Mouse (Mus musculus) liver, adult 2 months (tissue): Measurements from ENCODE around the gene Add2. TPM values are rescaled to one million over a fixed set of nuclear protein-coding genes. Genes with fewer than 3 reads are reported as not detected.

Source experiments
- DNase-seq: peaks from one replicate; pipeline ENCODE4 v3.0.0-alpha.2; 2011; ENCODE audit warnings: low read depth, low spot score; ENCODE audit errors: extremely low read depth
- H3K27ac ChIP-seq: fragments of 200-500 bp; replicated peaks from 2 replicates; pipeline ENCODE4 v1.5.1; 2012; ENCODE audit warnings: low read depth, mild to moderate bottlenecking, control low read depth, inconsistent platforms, low read length; ENCODE audit not compliant: insufficient read depth
- H3K27me3 ChIP-seq: fragments of 200-500 bp; 2 replicates; pipeline ENCODE4 v1.6.1; 2012; ENCODE audit warnings: mild to moderate bottlenecking, moderate library complexity, low read length, inconsistent platforms; ENCODE audit not compliant: control insufficient read depth, insufficient read depth
- H3K36me3 ChIP-seq: fragments of 200-500 bp; 2 replicates; pipeline ENCODE4 v1.6.1; 2012; ENCODE audit warnings: low read length, inconsistent platforms; ENCODE audit not compliant: control insufficient read depth, insufficient read depth
- H3K4me1 ChIP-seq: fragments of 200-500 bp; 2 replicates; pipeline ENCODE4 v1.6.1; 2011; ENCODE audit warnings: low read length; ENCODE audit not compliant: control insufficient read depth, insufficient read depth
- H3K4me3 ChIP-seq: fragments of 200-500 bp; 2 replicates; pipeline ENCODE4 v1.5.1; 2011; ENCODE audit warnings: low read depth, mild to moderate bottlenecking, control low read depth, low read length, moderate library complexity; ENCODE audit not compliant: insufficient read depth
- H3K79me2 ChIP-seq: fragments of 200-500 bp; 2 replicates; pipeline ENCODE4 v1.6.1; 2012; ENCODE audit warnings: inconsistent platforms, mild to moderate bottlenecking, low read length, moderate library complexity; ENCODE audit not compliant: control insufficient read depth, insufficient read depth
- H3K9ac ChIP-seq: fragments of 200-500 bp; 2 replicates; pipeline ENCODE4 v1.6.1; 2012; ENCODE audit warnings: low read depth, mild to moderate bottlenecking, control low read depth, inconsistent platforms, low read length
- CTCF ChIP-seq: fragments of 200-500 bp; IDR thresholded peaks from 2 replicates; pipeline ENCODE4 v1.5.1; 2011; ENCODE audit warnings: low read depth, low read length, control low read depth
- POLR2A ChIP-seq: fragments of 200-500 bp; IDR thresholded peaks from 2 replicates; pipeline ENCODE4 v1.6.1; 2011; ENCODE audit warnings: low read length, control low read depth; ENCODE audit not compliant: insufficient read depth; ENCODE audit errors: extremely low read depth
- WGBS: fragments of 180-500 bp; shearing (Covaris S2); methylation state at CpG from one replicate; pipeline ENCODE4 v1.1.7; 2018; 5-methylcytosine and 5-hydroxymethylcytosine counted together
- polyA plus RNA-seq: library from polyadenylated mRNA; depleted of rRNA; stranded (reverse); fragments of >200 nt; gene quantifications from 2 replicates; pipeline ENCODE4 v1.2.3, GENCODE M21; 2012
- total RNA-seq: library from RNA; depleted of rRNA; stranded (reverse); fragments of >200 nt; gene quantifications from 2 replicates; pipeline ENCODE4 v1.2.3, GENCODE M21; 2014

The Add2 gene
- total and polyA plus RNA-seq, 2 experiments = under 0.01 TPM; not detected in 1

GRCm38 (mm10) chr6:86050586-86051268 is 22.2 kb downstream of the Add2 start:
- no peak for DNase-seq
- H3K4me3 ChIP-seq = no peak overlapping the region
- H3K27me3 ChIP-seq = no peaks in the 10 kb centered on the region
- H3K9ac ChIP-seq = no peak overlapping the region
- WGBS = 59% methylated on average over 6 of the region's 6 CpGs
- TF ChIP-seq CTCF = no peak
- no peaks in the 10 kb centered on the region for H3K4me1 ChIP-seq
- H3K27ac ChIP-seq = no peak overlapping the region
- no peaks in the 10 kb centered on the region for H3K36me3 ChIP-seq
- no peaks in the 10 kb centered on the region for H3K79me2 ChIP-seq

- no peak overlapping the region for H3K9ac ChIP-seq
- H3K4me1 ChIP-seq = no peaks in the 10 kb centered on the region
- H3K36me3 ChIP-seq = no peaks in the 10 kb centered on the region
- no peak overlapping the region for H3K4me3 ChIP-seq
- H3K27me3 ChIP-seq = no peaks in the 10 kb centered on the region
- H3K79me2 ChIP-seq = no peaks in the 10 kb centered on the region
- no peak overlapping the region for H3K27ac ChIP-seq
- TF ChIP-seq POLR2A = no peak
- no peak for TF ChIP-seq CTCF
- WGBS = 46% methylated on average over 7 of the region's 7 CpGs
- no peak for DNase-seq
These were observed 23.6 kb downstream of the Add2 start for GRCm38 (mm10) chr6:86052032-86052459.

- WGBS = 69% methylated on average over 4 of the region's 4 CpGs
- Histone ChIP-seq H3K79me2 (no peaks in the 10 kb centered on the region), H3K4me1 (no peaks in the 10 kb centered on the region), H3K27me3 (no peaks in the 10 kb centered on the region), H3K36me3 (no peaks in the 10 kb centered on the region), H3K27ac (no peak overlapping the region), H3K9ac (no peak overlapping the region), H3K4me3 (no peak overlapping the region)
- DNase-seq = no peak
- TF ChIP-seq POLR2A (no peak), CTCF (no peak)
These were observed 24.1 kb downstream of the Add2 start for GRCm38 (mm10) chr6:86052556-86052955.

GRCm38 (mm10) chr6:86053099-86053498 is 24.6 kb downstream of the Add2 start:
- Histone ChIP-seq H3K27me3 (no peaks in the 10 kb centered on the region), H3K4me3 (no peak overlapping the region), H3K4me1 (no peaks in the 10 kb centered on the region), H3K9ac (no peak overlapping the region), H3K36me3 (no peaks in the 10 kb centered on the region), H3K27ac (no peak overlapping the region), H3K79me2 (no peaks in the 10 kb centered on the region)
- no peak for DNase-seq
- 80% methylated on average over 4 of the region's 4 CpGs for WGBS
- no peak for TF ChIP-seq CTCF
- no peak for TF ChIP-seq POLR2A

GRCm38 (mm10) chr6:86053594-86053993 is 25.1 kb downstream of the Add2 start:
- 63% methylated on average over 5 of the region's 5 CpGs for WGBS
- DNase-seq = no peak
- H3K27ac ChIP-seq = no peak overlapping the region
- no peaks in the 10 kb centered on the region for H3K36me3 ChIP-seq
- TF ChIP-seq POLR2A = no peak
- TF ChIP-seq CTCF = no peak
- no peaks in the 10 kb centered on the region for H3K79me2 ChIP-seq
- H3K4me1 ChIP-seq = no peaks in the 10 kb centered on the region
- H3K27me3 ChIP-seq = no peaks in the 10 kb centered on the region
- no peak overlapping the region for H3K4me3 ChIP-seq
- H3K9ac ChIP-seq = no peak overlapping the region

- Histone ChIP-seq H3K4me1 (no peaks in the 10 kb centered on the region), H3K4me3 (no peak overlapping the region), H3K79me2 (no peaks in the 10 kb centered on the region), H3K36me3 (no peaks in the 10 kb centered on the region), H3K9ac (no peak overlapping the region), H3K27me3 (no peaks in the 10 kb centered on the region), H3K27ac (no peak overlapping the region)
- WGBS = 0% methylated on average over 1 of the region's 1 CpGs
- TF ChIP-seq POLR2A (no peak), CTCF (no peak)
- DNase-seq = no peak
These were observed 30.0 kb downstream of the Add2 start for GRCm38 (mm10) chr6:86058475-86058874.
